Mouse (Mus musculus) cerebellum, adult 2 months (tissue): ENCODE measurements around the gene Best1.

Experiments
- CTCF ChIP-seq: fragments of 200-500 bp; IDR thresholded peaks from 2 replicates; pipeline ENCODE4 v1.5.1; 2011; ENCODE audit warnings: low read depth, mild to moderate bottlenecking, control low read depth, low read length, moderate library complexity, borderline replicate concordance; ENCODE audit not compliant: insufficient read depth
- POLR2A ChIP-seq: fragments of 200-500 bp; IDR thresholded peaks from 2 replicates; pipeline ENCODE4 v1.6.1; 2011; ENCODE audit warnings: low read length, control low read depth, borderline replicate concordance; ENCODE audit not compliant: insufficient read depth

- no peak for TF ChIP-seq CTCF
- no peak for TF ChIP-seq POLR2A
Measured at GRCm38 (mm10) chr19:9940903-9941302, 60.5 kb downstream of the Best1 start.
